Mouse (Mus musculus): ENCODE results near the gene Brap.
A peak's percentile ranks its signal among the peaks of the same experiment; 100 is the strongest.
"Not testable (repeated sequence)": the region's sequence is repeated elsewhere in the genome, so short reads cannot be mapped to it uniquely, and the experiment has no call there.

The Brap gene

DNA sequence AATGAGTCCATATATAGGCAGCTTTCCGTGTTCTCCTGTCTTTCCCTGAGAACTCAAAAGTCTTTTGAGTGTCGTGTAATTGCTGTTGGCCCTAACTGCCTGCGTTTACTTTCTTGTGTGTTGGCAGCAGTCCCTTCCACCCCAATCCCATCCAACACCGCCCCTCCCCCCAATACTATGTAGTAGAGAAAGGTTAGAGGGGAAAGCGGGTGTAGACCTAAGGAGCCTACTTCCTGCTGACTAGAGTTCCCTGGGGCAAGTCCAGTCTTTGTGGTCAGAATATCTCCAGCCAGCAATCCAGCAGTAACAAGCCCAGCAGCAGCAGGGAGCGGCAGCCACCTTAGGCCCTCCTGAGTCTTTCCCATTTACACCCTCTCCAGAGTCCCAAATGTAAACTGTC, 8.0 kb downstream of the Brap start:
- DNase-seq (ENCODE audit: low spot score): no peak

DNA sequence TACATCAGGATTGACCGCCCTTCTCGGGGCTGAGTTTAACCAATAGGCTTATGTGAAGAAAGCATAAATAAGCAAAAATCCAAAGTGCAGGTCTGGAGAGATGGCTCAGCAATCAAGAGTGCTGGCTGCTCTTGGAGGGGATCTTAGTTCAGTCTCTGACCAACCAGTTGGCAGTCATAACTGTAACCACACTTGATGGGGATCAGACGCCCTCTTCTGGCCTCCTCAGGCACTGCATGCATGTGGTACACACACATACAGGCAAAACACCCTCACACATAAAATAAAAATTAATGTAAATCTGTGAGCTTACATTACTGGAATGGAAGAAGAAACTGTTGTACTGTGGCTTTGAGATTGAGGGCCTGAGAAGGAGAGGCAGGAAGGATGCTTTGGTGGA, 10.0 kb downstream of the Brap start:
- DNase-seq (ENCODE audit: low spot score): peak; percentile 41

DNA sequence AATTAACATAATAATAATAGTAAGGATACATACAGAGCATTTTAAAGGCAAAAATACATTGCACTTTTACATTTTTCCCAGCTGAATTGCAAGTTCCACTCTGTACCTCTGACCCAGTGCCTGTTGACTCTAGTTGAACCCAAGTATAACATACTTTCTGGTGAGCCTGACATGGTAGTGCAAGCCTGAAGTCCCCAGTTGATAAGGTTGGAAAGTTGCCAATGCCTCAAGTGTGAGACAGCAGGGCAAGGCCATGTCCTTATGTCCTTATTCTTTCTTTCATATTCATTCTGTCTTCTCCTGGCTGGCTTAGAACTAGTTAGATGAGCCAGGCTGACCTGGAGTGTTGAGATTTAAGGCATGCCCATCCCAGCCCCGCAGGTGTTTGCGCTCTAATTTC, 21.9 kb downstream of the Brap start:
- no peak for DNase-seq (ENCODE audit: low spot score)

DNA sequence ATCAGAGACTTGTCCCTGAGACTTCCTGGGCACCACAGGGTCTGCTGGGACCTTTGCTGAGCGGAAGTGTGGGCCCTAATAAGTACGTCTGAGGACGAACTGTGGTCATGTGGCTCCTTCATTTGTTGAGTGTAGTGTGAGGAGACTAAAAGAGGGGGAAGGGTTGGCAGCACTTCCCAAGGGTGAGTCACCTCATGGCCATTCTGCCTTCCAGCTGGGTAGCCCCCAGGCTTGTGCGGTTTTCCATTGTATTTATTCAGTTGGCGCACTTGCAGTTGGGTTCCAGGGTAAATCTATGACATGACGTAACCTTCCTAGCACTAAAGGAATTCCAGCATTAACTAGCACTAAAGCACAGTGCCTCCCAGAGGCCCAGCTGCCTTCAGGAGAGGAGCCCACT, 25.1 kb downstream of the Brap start:
- no peak for DNase-seq (ENCODE audit: low spot score)

DNA sequence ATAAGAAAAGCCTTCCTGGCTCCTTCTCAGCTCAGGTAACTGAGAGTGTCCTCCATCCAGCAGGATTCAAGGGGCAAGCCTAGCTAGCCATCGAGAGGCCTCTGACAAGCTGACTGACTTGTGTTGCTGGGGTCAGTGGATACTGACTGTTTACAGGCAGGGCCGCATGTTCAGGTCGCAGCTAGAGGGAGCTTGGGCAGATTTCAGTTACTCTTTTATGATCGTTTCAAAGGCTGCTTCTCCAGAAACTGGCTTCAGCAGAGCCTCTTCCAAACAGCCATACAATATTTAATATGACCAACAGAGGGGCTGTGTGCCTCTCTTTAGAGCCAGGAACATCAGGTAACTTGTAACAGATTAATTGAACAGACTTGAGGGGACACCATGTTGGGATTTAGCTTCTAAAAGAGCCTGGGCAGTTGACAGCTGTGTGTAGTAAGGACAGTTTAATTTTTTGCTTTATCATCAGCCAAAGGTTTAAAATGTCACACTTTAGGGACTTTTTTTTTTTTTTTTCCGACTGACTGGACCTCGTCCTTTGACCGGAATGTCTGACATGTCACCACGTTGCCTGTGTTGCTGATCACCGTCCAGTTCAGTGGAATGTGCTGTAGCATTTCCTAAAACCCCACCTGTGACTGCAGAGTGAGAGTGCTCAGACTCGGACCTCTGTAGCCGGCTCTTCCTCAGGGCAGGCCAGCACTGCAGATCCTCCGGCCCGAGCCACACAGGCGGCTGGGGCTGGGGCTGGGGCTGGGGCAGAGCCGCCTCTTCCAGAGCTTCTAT, 25.9 kb downstream of the Brap start:
- DNase-seq (ENCODE audit: low spot score): no peak

DNA sequence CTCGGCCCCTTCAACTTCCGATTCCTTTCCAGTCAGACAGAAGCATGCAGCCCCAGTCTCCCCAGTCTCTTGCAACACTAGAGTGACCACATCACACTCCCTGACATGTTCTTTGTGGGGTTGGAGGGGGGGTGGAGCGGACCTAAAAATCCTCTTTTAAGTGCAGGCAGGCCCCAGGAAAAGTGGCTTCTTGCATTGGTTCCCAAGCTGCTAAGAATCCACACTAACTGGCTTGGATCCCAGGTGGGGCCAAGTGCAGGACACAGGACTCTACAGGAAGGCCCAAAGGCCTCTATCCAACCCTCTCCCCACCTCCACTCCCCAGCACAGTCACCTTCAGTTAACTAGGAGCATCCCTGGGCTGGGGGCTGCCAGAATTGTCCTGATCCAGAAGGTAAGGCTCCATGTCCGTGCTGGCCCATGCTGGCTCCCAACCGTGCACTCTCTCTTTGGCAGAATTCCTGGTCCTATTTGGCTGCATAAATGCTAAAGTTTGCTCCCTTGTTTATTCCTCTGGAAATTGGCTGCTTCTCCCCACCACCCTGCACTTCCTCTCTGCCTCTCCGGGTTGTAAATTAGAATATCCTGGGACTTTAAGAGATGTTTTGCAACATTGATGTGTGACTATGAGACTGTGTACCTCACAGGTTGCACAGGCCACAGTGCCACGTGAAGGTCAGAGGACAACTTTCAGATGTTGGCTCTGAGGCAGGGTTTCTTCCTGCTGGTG, 30.3 kb downstream of the Brap start:
- DNase-seq (ENCODE audit: low spot score): no peak

DNA sequence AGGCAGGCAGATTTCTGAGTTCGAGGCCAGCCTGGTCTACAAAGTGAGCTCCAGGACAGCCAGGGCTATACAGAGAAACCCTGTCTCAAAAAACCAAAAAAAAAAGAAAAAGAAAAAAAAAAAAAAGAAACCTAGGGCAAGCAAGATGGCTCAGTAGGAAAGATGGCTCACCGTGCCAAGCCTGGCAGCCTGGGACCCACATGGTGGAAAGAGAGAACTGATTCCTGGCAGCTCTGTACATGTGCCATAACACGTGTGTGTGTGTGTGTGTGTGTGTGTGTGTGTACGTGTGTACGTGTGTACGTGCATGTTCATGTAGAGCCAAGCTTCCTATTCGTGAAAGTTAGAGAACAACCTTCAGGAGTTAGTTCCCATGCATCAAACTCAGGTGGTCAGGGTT, 31.1 kb downstream of the Brap start:
- not testable (repeated sequence) for DNase-seq (ENCODE audit: low spot score)

DNA sequence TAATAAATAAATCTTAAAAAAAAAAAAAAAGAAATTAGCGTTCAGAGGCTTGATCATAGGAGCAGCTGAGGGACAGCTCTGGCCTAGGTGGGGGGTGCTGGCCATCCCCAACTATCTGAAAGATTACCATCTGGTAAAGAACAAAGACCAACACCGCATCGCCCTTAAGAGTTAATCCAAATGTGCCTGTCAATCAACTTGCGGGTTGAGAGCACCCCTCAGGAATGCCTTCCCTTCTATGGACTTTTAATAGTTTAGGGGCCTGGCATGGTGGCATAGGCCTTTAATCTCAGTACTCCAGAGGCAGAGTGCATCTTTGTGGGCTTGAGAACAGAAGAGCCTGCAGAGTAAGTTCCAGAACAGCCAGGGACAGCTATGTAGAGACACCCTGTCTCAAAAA, 32.5 kb downstream of the Brap start:
- DNase-seq (ENCODE audit: low spot score): no peak

DNA sequence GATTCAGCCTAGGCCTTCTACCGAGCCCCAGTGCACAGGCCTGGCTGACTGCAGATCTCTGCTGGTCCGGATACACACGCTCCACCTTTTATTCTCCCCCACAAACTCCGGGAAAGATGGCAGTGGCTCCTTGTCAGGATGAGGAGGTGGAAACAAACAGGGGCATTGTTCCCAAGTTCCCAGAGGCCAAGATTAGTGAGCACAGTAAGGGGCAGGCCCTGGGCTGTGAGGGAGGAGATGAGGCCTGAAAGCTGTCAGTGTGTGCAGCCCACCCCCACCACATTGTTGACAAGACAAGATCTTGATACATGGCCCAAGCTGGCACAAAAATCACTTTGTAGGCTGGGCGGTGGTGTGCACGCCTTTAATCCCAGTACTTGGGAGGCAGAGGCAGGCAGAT, 36.4 kb downstream of the Brap start:
- no peak for DNase-seq (ENCODE audit: low spot score)

DNA sequence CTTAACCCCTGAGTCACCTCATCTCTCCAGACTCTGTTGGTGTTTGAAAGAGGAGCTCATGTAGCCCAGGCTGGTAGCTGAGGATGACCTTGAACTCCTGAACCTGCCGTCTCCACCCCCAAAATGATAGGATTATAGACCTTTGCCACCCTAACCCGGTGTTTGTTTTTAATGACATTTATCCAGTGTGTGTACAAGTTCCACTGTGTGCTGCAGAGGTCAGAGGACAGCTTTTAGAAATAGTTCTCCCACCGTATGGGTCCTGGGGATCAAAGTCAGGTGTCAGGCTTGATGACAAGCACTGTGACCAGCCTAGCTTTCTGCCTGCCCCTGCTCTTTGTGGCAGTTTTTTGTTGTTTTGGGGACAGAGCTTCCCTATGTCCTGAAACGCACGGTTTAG, 39.5 kb downstream of the Brap start:
- no peak for DNase-seq (ENCODE audit: low spot score)

DNA sequence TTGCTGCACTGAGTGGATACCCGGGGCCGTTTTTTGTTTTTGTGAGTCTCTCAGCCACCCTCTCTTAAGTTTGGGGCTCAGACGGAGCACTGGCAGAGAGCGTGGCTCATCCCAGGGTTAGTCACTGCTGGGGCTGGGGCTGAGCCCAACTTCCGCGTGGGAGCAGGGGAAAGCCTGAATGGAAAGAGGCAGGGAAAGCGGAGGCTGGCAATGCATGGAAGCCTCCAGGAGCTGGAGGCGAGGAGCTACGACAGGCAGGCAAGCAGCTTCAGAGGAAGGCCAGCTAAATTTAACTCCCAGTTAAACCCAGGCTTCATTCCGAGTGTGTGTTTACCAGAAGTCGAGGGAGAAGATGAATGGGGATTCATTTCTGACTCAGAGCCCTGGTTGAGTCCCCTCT, 40.1 kb downstream of the Brap start:
- DNase-seq (ENCODE audit: low spot score): no peak

DNA sequence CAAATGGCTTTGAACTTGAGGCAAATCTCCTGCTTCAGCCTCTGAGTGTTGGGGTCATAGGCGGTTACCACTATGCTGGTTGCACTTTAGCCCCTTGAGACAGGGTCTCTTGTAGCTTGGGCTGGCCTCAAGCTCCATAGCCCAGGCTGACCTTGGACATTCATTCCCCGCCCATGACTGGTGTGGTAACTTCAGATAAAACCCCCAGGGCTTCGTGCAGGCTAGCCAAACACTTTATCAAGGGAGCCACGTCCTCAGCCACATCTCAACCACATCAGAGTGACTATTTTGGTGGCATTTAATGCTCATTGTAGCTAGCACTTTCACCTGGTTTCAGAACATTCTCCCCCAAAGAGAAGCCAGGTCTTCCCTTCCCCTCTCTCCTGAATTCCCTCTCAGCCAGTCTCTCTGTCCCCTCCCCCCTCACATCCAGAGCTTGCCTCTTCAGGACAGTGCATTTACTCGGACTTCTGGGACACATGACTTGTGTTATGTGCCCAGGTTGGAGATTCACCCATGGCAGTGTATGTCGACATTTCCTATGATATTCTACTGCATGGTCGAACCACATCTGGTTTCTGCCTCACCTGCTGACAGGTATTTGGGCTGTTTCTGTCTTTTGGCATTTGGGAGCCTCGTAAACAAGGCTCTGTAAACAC, 40.9 kb downstream of the Brap start:
- DNase-seq (ENCODE audit: low spot score): no peak

DNA sequence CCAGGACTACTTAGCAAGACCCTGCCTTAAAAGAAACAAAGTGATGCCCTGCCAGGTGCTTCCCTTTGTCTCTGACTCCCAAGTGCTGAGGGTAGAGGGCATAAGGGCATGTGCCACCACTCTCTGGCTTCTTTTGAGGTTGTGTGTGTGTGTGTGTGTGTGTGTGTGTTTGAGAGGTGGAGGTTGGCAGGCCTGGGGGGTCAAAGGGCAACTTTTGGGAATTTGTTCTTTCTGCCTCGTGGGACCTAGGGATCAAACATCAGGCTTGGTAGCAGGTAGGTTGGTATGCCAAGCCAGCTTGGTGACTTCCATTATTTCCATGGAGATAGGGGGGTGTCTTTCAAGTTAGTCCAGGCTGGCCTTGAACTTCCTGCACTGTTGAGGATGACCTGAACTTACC, 43.0 kb downstream of the Brap start:
- DNase-seq (ENCODE audit: low spot score): no peak

DNA sequence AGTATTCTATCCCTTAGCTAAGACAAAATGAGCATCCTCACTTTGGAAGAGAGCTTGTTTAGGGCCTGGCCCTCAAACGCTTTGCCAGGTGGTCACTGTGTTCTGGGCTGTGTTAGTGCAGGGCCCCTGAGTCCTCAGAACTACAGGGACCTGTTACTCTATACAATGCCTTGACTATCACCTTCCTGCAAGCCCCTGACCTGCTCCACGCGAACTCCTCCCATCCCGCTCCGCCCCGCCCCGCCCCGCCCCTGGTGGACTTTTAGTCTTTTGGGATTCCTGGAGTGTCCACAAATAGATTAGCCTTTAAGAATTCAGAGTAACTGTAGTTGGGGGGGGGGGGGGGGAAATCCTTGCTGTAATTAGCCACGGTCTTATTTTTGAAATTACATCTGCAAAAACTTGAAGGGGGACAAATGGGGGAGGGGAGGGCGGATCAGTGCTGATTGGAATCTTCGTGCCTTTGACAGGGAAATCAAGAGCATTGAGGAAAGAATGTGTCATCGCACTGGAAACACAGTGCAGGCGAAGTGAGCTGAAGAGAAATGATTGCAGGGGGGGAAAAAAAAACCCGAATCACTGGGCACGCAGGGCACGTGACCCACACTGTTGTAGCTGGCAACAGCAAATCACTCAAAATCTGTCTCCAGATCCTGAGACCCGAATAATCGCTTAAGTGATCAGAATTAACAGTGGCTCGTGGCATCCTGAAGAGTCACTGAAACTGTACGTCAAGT, 44.3 kb downstream of the Brap start:
- DNase-seq (ENCODE audit: low spot score): no peak

DNA sequence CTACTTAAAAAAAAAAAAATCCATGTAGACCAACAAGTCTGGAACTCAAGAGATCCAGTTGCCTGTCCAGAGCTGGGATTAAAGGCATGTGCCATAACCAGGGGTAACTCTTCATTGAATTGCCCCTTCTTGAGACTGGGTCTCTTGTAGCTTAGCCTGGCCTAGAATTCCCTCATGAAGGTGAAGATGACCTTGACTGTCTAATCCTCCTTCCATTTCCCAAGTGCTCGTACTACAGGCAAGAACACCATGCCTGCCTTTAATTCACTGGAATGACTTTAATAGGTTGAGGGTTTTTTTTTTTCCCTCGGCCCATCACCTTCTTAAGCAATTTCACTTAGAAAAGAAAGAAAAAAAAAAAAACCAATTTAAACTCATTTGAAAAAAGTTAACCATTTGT, 50.0 kb downstream of the Brap start:
- DNase-seq (ENCODE audit: low spot score): no peak

DNA sequence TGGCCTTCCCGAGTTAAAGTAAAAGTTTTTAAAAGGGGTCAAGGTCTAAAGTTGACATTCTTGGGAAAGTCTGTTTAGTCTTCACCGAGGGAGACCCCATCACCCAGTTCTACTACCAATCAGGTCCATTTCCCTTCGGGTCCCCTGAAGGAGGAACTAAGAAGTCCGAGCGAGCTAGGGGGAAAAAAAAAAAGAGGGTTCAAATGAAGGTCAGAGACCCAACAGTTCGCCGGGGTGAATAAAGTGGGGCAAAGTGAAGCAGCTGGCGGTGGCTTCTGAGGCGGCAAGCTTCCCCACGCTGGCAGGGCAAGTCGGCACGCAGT, 50.4 kb downstream of the Brap start:
- DNase-seq (ENCODE audit: low spot score): no peak

DNA sequence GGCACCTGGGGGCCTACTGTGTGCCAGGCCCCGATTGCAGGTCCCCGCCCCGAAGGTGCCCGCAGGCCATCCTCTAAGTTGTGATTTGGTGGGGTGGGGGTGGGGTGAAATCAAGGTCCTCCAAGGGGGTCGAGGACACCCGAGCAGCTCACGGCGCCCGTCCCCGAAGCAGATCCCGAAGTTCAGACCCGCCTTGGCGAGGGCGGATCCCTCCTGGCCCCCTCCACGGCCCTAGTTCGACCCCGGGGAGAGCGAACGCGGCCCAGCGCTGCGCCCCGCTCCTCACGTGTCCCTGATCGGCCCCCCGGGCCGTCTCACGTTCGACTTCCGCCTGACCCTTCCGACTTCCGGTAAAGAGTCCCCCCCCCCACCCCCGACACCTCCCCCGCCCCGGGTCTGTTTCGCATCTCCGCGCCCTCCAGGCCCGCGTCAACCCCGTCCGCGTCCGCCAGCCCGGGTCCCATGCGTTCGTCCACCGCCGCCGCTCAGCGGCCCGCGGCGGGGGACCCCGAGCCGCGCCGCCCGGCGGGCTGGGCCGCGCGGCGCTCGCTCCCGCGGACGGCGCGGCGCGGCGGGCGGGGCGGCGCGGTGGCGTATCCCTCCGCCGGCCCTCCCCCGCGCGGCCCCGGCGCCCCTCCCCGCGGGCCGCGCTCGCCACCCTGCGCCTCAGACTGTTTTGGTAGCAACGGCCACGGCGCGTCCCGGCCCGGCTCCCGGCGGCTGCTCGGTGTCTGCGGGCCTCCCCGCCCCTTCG, 51.0 kb downstream of the Brap start, which contains the start of gene Atxn2:
Gene Atxn2, plus strand, starts transcription at position 164 of the 754 bp plus-strand sequence.
- peak; percentile 78 for DNase-seq (ENCODE audit: low spot score)

DNA sequence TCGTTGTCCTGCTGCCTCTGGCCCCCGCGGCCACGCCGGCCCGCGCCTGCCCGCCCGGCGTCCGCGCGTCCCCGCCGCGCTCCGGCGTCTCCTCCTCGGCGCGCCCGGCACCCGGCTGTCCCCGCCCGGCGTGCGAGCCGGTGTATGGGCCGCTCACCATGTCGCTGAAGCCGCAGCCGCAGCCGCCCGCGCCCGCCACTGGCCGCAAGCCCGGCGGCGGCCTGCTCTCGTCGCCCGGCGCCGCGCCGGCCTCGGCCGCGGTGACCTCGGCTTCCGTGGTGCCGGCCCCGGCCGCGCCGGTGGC, 51.5 kb downstream of the Brap start:
- no peak for DNase-seq (ENCODE audit: low spot score)

DNA sequence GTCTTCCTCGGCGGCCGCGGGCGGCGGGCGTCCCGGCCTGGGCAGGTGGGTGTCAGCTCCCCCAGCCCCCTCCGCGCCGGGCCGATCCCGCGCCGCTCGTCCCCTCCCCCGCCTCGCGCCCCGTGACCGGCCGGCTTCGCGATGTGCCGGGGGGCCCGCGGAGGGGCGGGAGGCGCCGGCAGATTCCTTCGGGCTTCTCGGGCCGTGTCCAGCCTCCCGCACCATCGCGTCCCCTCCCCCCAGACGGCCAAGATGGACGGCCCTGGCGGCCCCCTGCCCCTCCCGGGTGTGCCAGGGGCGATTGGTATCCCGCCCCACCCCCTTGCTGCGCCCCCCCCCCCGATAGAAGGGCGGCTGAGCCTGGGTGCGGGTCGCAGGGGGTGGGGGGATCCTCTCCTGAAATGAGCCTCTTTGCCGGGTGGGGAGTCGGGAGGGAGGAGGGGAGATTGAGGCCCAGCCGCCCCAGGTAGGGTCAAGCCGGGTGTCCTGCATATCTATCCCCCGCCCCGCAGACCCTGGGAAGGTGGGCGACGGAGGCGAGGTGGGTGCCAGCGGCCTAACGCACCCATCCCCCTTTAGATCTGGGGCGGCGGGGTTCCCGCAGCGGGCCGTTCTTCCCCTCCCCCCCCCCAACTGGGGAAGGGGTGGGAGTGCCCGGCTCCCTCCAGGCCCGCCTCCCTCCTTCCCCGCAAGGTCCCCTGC, 52.0 kb downstream of the Brap start:
- DNase-seq (ENCODE audit: low spot score): peak; percentile 6

DNA sequence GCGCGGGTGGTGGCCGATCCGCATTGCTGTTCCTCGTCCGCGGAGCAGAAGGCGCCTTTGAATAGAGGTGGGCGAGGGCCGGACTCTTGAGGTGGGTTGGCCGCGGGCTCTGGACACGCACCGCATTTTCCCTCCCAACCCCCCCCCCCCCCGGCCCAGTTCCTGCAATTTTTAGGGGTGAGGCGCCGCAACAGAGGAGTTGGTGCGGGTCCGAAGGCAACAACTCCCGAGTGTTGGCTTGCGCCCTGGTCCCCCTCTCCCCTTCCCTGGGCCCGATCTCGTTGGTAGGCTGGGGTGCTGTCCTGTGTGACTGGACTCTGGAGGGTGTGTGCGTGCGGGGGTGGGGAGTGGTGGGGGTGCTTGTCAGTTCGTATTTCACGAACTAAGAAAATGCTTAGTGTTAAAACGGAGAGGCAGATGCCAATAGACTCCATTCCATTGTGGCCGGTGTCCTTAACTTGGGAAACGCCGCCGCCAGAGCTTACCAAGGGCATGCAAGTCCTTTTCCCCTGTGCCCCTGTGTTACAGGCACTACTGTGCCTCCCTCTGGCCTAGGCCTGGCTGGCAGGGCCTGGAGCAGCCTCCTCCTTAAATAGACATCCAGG, 52.7 kb downstream of the Brap start:
- DNase-seq (ENCODE audit: low spot score): peak; percentile 28

DNA sequence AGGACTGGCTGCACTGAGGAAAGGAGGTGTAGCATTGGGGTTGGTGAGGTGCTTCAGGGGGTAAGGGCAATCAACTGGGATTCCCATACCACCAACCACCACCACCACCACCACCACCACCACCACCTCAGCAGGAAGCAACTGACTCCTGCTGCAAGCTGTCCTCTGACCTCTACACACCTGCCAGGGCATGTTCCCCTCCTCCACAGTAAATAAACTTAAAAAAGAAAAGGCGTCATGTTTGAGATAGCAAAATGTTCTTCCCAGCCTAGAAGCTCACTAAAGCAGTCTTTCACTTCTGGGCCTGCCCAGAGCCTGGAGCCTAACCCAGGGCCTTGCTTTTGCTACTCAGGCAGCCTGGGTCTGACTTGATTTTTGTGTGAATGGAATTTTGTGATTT, 54.0 kb downstream of the Brap start:
- DNase-seq (ENCODE audit: low spot score): no peak
